Mouse (Mus musculus) cerebellum, postnatal 25 days (tissue): ENCODE results near the gene Golph3l.
A peak's percentile ranks its signal among the peaks of the same experiment; 100 is the strongest.
"Not testable (repeated sequence)": the region's sequence is repeated elsewhere in the genome, so short reads cannot be mapped to it uniquely, and the experiment has no call there.

Experiments
- DNase-seq, 2 experiments: peaks; one replicate each; pipeline ENCODE4 v3.0.0; 2021; ENCODE audit warnings: mixed read lengths in 2 of 2

Gene Golph3l

GRCm38 (mm10) chr3:95588604-95589086, at the start of gene Golph3l:
Golph3l (plus strand) TSS chr3:95588934.
- peak; percentile 93 to 94 for DNase-seq

- no peak for DNase-seq
These were observed 49.8 kb upstream of the Golph3l start for GRCm38 (mm10) chr3:95538936-95539335.

- no peak for DNase-seq
These were observed 48.9 kb upstream of the Golph3l start for GRCm38 (mm10) chr3:95539837-95540236.

GRCm38 (mm10) chr3:95541186-95541585, 47.5 kb upstream of the Golph3l start:
- DNase-seq, result not testable (repeated sequence)

- DNase-seq, result no peak
These were observed 46.6 kb upstream of the Golph3l start for GRCm38 (mm10) chr3:95542171-95542570.

GRCm38 (mm10) chr3:95542981-95543380, 45.8 kb upstream of the Golph3l start:
- no peak for DNase-seq

- DNase-seq, result no peak
These were observed 38.6 kb upstream of the Golph3l start for GRCm38 (mm10) chr3:95550176-95550575.

- DNase-seq, result no peak
These were observed 34.7 kb upstream of the Golph3l start for GRCm38 (mm10) chr3:95553986-95554385.

- no peak for DNase-seq
These were observed 29.3 kb upstream of the Golph3l start, which contains the start of gene Hormad1 for GRCm38 (mm10) chr3:95559437-95559836. Hormad1 (plus strand) TSS chr3:95559677.

GRCm38 (mm10) chr3:95560738-95561137, 28.0 kb upstream of the Golph3l start:
- no peak for DNase-seq

- no peak for DNase-seq
These were observed 26.9 kb upstream of the Golph3l start for GRCm38 (mm10) chr3:95561826-95562225.

GRCm38 (mm10) chr3:95569585-95569984, 19.1 kb upstream of the Golph3l start:
- no peak for DNase-seq

GRCm38 (mm10) chr3:95587754-95588603, 755 bp upstream of the Golph3l start:
- DNase-seq, result no peak

- no peak for DNase-seq
These were observed 10.0 kb downstream of the Golph3l start for GRCm38 (mm10) chr3:95598734-95599133.

- no peak for DNase-seq
These were observed 12.6 kb downstream of the Golph3l start for GRCm38 (mm10) chr3:95601287-95601686.

GRCm38 (mm10) chr3:95606096-95606495, 17.4 kb downstream of the Golph3l start:
- no peak for DNase-seq

GRCm38 (mm10) chr3:95609195-95609594, 20.5 kb downstream of the Golph3l start:
- DNase-seq, result no peak

GRCm38 (mm10) chr3:95613996-95614395, 25.3 kb downstream of the Golph3l start:
- DNase-seq, result no peak

GRCm38 (mm10) chr3:95618511-95618910, 29.8 kb downstream of the Golph3l start:
- DNase-seq, result no peak

GRCm38 (mm10) chr3:95621241-95621640, 32.5 kb downstream of the Golph3l start:
- no peak for DNase-seq

- not testable (repeated sequence) for DNase-seq
These were observed 33.7 kb downstream of the Golph3l start for GRCm38 (mm10) chr3:95622421-95622820.

GRCm38 (mm10) chr3:95623551-95623950, 34.8 kb downstream of the Golph3l start:
- DNase-seq, result no peak

- not testable (repeated sequence) for DNase-seq
These were observed 35.3 kb downstream of the Golph3l start for GRCm38 (mm10) chr3:95623991-95624515.
